Mouse (Mus musculus) cerebral cortex, adult 2 months (tissue): ENCODE data around the gene A630076J17Rik.

Experiments used
- WGBS: fragments of 180-500 bp; shearing (Covaris S2); methylation state at CpG from one replicate; pipeline ENCODE4 v1.1.7; 2018; 5-methylcytosine and 5-hydroxymethylcytosine counted together

A630076J17Rik gene

GRCm38 (mm10) chr3:107230527-107230926 is at the start of gene A630076J17Rik:
Gene A630076J17Rik, plus strand, starts transcription at chr3:107230614.
- 59% methylated on average over 1 of the region's 1 CpGs for WGBS

DNA sequence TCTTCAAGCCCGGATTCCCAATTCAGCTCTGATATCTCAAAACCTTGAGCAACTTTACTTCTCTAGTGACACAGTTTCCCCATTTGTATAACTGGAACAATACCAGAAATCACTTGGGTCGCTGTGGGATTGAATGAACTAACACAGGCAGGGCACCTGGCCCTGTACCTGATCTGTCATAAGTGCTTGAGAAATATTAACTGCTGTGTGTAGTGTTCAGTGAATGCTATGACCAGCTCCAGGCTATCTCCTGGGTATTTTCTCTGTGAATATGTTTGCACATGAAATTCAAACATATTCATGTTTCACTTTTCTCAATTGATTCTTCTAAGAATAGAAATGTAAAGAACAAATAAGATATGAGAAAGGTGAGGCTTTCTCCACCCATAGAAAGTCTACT is 49.6 kb upstream of the A630076J17Rik start:
- 85% methylated on average over 2 of the region's 2 CpGs for WGBS

GRCm38 (mm10) chr3:107182756-107183155 is 47.7 kb upstream of the A630076J17Rik start, which contains the start of gene Kcna10:
Gene Kcna10, plus strand, starts transcription at chr3:107183056.
- 84% methylated on average over 1 of the region's 1 CpGs for WGBS

- WGBS: 75% methylated on average over 3 of the region's 3 CpGs
Measured at GRCm38 (mm10) chr3:107183178-107183577, 47.2 kb upstream of the A630076J17Rik start.

- 88% methylated on average over 3 of the region's 3 CpGs for WGBS
Measured at GRCm38 (mm10) chr3:107185597-107185996, 44.8 kb upstream of the A630076J17Rik start.

DNA sequence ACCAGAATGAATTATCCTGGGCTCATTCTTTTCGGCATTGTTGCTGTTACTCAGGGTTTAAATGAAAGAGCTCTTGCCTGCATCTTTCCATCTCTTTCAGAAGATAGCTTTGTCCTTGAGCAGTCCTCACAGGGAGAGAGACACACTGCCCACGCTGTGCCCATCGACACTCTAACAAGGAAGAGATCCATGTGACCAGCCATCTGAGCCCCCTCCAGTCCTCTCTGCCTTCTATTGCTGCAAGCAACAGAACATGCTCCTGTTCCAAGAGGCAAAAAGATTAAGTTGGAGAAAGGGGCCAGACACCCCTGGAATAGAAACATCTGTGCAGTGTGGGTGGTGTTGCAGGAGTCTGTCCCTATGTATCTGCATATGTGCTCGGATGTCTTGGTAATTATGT is 43.4 kb upstream of the A630076J17Rik start:
- WGBS: 48% methylated on average over 4 of the region's 4 CpGs

DNA sequence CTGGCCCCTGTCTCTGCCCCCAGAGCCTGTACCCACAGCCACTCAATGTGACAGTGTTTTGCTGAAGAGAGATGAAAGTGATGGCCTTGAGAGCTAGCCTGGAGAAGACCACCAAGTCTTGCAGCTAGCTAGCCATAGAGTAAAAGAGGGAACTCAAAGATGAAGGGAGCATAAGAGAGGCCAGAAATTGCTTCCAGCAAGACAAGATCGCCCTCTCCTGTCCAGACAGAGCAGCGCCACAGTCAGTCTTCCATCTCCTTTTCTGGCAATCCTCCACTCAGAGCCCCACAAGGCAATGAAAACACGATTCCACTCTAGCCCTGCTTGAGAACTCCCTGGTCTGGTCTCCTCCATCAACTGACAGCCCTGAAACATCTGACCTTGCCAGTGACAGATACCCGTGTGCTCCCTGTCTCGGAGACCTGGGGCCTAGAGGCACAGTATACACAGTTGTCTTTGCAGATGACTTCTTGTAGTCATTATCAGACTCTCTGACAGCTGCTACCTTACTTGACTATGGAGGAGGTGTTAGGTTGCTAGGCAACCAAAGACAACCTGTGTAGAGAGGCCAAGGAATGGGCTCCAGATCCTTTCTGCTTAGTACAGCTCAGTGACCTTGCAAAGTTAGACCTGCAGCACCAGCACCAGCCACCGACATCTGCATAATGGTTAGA is 42.1 kb upstream of the A630076J17Rik start:
- 32% methylated on average over 6 of the region's 6 CpGs for WGBS

- 66% methylated on average over 9 of the region's 9 CpGs for WGBS
Measured at GRCm38 (mm10) chr3:107201310-107202180, 28.9 kb upstream of the A630076J17Rik start.

DNA sequence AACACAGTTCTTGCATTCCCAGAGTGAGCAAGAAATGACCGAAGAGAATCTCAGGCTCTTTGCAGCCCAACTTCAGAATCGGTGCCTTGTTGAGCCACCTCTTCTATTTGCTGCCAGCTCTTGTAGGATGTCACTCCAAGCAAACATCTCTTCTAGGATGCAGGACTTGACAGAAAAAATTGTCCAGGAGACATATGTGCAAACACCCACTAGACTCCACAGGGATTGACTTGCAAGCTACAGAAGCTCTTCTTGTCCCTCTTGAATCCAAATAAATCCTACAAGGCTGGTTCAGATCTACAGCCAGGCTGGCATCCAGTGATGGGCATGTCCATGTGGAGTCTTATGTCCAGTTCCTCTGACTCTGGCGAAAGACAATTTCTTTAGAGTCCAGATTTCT is 26.0 kb upstream of the A630076J17Rik start:
- WGBS: 79% methylated on average over 3 of the region's 3 CpGs

DNA sequence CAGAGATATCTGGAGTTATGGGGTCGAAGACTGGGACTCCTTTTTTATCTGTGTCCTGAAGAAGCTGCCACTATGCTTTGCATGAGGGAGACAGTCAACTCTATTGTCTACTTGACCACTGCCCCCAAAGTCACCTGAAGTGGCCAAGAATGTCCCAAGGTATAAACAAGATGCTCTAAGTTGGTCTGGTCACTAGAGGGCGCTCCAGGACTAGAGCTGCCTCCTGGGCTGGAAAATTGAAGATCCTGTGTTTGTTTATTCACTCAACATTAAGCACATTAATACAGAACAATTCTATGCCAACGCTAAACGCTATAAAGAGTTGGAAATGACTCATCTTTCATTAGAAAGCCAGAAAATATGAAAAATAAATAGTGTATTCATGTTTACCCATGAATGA is 24.4 kb upstream of the A630076J17Rik start:
- 12% methylated on average over 4 of the region's 4 CpGs for WGBS

GRCm38 (mm10) chr3:107206490-107207150 is 23.8 kb upstream of the A630076J17Rik start:
- WGBS: 51% methylated on average over 4 of the region's 4 CpGs

GRCm38 (mm10) chr3:107207625-107208253 is 22.7 kb upstream of the A630076J17Rik start:
- WGBS: 73% methylated on average over 7 of the region's 7 CpGs

- WGBS: 57% methylated on average over 5 of the region's 5 CpGs
Measured at GRCm38 (mm10) chr3:107214606-107215005, 15.8 kb upstream of the A630076J17Rik start.

GRCm38 (mm10) chr3:107216400-107217100 is 13.9 kb upstream of the A630076J17Rik start:
- 80% methylated on average over 8 of the region's 8 CpGs for WGBS

GRCm38 (mm10) chr3:107217101-107217480 is 13.3 kb upstream of the A630076J17Rik start:
- WGBS: 93% methylated on average over 3 of the region's 3 CpGs

- 62% methylated on average over 7 of the region's 7 CpGs for WGBS
Measured at GRCm38 (mm10) chr3:107218572-107218971, 11.8 kb upstream of the A630076J17Rik start.

DNA sequence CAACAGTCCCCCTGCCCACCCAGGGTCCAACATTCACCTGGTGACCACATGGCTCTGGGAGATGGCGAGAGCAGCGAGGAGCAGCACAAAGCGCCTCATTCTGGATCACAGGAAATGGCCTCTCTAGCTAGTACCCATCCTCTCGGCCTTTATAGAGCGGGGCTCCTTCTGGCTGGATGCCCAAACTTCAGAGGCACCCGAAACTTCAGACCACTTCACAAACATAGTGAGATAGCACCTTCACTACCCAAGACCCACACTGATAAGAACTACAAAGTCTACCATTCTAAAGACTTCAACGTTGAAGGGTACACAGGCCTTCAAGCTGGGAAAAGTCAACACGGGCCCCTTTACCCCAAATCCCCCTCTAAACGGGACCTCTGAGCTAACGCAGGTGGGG is 8.8 kb upstream of the A630076J17Rik start, which contains the start of gene Cym:
Cym (minus strand) TSS at position 125 of the 400 bp plus-strand sequence.
- 89% methylated on average over 10 of the region's 10 CpGs for WGBS

DNA sequence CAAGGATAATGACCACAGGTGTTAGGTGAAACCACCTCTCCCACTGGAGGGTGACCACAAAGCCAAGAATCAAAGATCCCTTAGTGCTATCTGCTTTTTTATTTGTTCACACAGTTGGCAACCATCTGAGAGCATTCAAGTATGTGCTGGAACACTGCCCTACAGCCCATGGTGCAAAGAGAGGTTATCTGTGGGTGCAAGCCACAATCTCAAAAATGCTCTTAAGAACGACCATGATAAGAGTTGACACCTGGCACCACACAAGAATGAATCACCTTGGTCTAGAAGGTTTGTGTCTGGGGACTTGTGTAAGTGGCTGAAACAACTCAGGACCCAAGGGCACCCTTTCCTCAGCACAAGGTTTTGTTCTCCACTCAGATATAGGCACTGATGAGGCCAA is 7.2 kb upstream of the A630076J17Rik start:
- 73% methylated on average over 1 of the region's 1 CpGs for WGBS

DNA sequence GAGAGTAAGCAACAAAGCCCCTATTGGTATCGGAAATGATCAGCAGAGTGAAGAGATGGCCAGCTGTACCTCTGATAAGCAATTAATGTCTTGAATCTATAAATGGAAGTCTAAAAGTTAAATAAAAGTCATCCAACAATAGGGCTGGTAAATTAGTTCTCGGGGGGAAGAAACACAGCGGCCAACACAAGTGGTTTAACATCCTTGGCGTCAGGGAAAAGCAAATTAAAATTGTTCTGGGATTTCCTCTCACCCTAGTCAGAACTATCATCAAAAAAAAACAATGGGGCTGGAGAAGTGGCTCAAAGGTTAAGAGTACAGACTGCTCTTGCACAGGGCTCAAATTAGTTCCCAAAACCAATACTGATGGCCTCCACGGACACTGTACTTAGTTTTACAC is 4.6 kb upstream of the A630076J17Rik start:
- 86% methylated on average over 5 of the region's 5 CpGs for WGBS

DNA sequence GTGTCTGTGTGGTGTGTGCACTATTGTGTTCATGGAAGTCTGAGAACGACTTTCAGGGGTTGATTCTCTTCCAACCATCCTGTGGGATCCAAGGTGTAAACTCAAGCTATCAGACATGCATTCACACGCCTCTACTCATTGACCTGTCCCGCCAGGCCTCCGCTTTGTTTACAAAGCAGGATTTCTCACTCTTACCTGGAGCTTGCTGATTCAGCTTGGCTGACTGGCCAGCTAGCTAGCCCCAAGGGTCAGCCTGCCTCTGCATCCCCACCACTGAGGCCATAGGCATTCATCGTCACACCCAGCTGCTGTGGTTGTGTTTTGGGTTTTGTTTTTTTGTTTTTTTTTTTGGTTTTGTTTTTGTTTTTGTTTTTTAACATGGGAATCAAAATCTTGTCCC is 1.2 kb upstream of the A630076J17Rik start:
- WGBS: 87% methylated on average over 5 of the region's 5 CpGs

DNA sequence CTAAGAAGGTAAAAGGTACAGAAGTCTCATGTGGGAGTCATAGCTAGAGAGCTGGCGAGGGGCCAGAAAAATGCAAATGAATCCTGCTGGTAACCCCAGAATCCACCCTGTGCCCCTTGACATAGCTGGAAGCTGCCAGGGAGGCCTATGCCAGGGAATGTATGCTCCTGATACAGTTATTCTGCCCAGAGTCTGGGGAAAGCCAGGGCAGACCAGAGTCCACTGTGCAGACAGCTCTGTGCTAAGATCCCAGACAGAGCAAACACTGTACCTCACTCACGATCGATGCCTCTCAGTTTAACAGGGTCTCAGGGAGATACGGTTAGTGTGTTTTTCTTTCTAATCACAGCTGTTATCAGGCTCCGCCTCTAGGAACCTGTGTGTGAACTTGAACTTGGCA is 592 bp upstream of the A630076J17Rik start:
- WGBS: 78% methylated on average over 5 of the region's 5 CpGs
